Mouse (Mus musculus) ovary, adult 18-20 months (tissue): ENCODE measurements at regions not wholly inside any gene's neighbourhood (a gene's known extent, or its start where the extent isn't known, plus 50 kb on each side); places are given as distances from the start of the nearest gene placed in this dataset.
A peak's percentile ranks its signal among the peaks of the same experiment; 100 is the strongest.

Experiments used
- DNase-seq: peaks from one replicate; pipeline ENCODE4 v3.0.0; 2022; ENCODE audit warnings: low spot score, mixed read lengths

- no peak for DNase-seq
These were observed 156.6 kb upstream of the Slc24a2 start for GRCm38 (mm10) chr4:87386835-87387234.

DNA sequence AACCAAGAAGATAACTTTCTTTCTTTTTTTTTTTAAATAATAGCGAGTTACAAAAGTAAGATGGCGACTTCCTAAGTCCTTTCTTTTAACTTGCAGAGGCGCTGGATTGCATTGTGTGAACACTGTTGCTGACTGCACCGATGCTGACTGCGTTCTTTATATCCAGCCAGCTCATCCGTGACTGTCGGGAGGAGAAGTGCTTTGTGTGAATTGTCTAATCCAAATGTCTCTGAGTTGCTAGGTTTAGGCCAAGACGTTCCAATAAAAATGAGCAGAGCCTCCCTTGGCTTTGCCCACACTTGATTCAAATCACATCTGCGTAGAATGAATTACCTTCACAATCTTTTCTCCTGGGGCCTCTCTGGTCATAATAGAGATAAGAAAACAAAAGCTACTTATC is 156.0 kb upstream of the Slc24a2 start:
- DNase-seq, result no peak

GRCm38 (mm10) chr4:87385221-87385739 is 155.0 kb upstream of the Slc24a2 start:
- no peak for DNase-seq

- DNase-seq, result no peak
These were observed 154.3 kb upstream of the Slc24a2 start for GRCm38 (mm10) chr4:87384469-87385044.

- no peak for DNase-seq
These were observed 150.4 kb upstream of the Slc24a2 start for GRCm38 (mm10) chr4:87380716-87381115.

- DNase-seq, result no peak
These were observed 149.4 kb upstream of the Slc24a2 start for GRCm38 (mm10) chr4:87379516-87380173.

- no peak for DNase-seq
These were observed 141.7 kb upstream of the Slc24a2 start for GRCm38 (mm10) chr4:87371960-87372359.

DNA sequence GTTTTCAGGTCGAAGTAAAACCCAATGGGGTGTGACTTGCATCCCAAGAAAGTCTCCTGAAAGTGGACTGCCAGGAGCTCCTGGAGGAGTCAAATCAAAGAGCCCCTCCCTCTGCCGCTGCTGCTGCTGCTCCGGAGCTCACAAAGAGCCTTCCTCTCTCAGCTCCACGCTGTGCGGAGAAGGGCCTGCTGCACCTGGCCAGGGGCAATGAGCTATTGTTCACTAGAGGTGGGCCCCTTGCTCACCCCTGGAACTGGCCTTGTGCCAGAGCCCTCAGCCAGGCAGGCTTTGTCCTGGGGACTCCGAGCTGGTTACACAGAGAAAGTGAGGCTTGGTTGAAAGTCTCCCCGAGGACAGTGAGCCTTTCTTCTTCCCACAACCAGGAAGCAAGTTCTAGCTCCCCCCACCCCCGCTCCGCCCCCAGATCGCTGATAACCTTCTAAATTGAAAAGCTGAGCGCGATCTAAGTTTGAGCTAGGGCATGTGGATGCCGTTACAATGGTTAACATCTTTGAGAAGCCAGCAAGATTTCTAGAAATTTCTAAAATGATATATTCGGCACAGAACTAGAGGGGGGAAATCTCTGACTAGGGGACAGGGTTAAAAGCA is 139.5 kb upstream of the Slc24a2 start:
- DNase-seq, result no peak

- no peak for DNase-seq
These were observed 138.3 kb upstream of the Slc24a2 start for GRCm38 (mm10) chr4:87368413-87369160.

DNA sequence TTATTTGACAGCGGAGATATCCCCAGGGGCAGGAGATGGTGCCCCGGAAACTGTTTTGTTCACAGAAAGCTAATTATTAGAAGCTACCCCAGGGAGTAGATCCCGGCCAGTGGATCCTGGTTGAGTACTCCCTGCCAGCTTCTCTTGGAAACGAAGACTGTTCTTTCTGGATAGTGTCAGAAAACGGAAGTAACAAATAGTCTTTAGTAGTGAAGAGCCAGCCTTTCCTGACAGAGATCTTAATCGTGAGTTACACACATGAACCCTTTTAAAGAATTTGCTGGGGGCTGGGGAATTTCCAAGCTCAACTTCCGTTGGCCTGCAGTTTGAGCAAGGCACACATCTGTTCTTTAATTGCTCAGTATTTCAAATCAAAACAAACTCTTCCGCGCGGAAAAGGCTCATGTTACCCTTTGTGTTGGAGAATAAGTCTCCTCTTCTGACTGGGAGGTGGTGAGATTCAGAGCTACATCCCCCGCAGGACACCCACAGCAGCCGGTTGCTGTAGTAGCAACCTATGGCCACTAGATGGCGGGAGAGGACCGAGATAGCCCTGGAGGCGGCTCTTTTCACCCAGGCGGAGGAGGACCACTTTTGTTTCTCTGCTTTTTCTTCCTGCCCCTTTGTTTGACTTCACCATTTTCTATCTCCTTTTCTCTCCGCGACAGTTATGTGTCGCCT is 137.6 kb upstream of the Slc24a2 start:
- peak; percentile 66 for DNase-seq

DNA sequence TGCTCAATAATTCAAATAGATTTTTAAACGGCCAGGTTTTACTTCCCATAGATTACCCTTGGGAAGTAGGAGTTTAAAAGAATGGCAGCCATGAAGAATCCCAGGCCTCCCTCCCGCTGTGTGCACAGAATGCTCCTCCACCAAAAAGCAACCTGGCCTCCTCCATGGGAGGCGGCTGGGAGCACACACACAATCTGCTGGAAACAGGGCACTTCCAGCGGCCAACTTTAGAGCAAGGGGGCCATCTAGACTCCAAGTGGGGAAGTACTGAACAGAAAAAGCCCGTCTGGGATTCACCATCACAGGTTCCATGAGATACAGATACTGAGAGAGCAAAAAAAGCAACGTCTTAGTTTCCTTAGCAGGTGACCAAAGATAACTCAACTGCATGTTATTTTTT is 131.9 kb upstream of the Slc24a2 start:
- DNase-seq, result no peak

DNA sequence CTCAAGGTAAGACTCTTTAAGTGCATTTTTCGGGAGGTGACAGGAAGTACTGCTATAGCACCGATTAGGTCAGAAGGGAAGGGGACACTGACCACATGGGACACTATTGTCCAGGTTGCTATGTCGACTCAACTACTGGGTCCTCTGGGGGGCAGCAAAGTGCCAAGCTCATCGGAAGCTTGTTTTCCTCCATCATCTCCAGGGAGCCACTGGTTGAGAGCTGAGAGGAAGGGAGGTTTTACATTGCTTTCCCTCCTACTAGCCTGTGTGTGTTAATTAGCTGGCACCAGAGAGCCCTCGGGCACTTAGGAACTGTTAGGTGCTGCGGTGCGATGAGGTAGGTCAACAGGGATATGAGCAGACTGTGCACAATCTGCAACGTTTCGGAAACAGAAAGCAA is 129.2 kb upstream of the Slc24a2 start:
- DNase-seq, result peak; percentile 14

DNA sequence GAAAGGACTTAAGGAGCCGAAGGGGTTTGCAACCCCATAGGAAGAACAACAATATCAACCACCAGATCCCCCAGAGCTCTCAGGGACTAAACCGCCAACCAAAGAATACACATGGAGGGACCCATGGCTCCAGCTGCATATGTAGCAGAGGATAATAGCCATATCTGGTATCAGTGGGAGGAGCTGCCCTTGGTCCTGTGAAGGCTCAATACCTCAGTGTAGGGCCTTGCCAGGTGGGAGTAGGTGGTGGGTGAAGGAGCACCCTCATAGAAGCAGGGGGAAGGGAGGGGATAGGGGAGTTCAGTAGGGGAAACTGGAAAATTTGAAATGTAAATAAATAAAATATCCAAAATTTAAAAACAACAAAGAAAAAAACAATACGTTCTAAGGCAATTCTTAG is 128.7 kb upstream of the Slc24a2 start:
- DNase-seq, result no peak

DNA sequence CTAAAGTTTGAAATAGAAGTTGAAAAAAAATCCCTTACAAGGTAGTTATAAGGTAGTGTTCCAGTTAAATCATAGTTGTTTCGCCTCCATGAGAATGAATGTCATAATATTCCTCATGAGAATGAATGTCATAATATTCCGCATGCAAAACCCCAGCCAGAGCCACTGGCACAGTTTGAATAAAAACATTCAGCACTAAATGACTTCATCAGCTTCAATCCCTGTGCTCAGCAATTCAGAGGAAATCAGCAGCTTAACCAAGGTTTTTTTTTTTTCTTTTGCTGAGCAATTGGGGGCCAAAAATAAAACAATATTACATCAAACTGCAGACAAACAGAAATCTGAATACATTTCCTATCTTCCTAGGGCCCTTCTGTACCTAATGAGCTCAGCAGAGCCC is 102.7 kb upstream of the Slc24a2 start:
- no peak for DNase-seq

- no peak for DNase-seq
These were observed 98.9 kb upstream of the Slc24a2 start for GRCm38 (mm10) chr4:87329136-87329535.

GRCm38 (mm10) chr4:87321726-87322349 is 91.6 kb upstream of the Slc24a2 start:
- DNase-seq, result no peak

DNA sequence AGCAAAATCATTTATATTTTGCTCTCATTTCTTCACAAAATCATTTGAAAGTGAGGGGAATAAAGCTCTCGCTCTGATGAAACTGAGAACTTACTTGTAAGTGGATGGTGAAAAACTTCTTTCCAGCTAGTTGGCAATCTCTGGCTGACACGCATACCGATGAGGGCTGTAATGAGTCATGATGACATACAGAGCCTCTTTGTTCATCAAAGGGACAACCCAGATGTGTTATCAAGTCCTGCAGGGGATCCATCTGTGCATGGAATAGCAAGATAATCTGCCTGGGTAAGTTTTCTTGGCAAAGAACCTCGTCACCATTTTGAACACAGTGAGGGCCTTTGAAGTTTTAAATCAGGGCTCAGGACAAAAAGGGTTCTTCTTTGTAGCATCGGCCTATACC is 67.9 kb upstream of the Slc24a2 start:
- DNase-seq, result no peak

- DNase-seq, result no peak
These were observed 64.3 kb upstream of the Slc24a2 start for GRCm38 (mm10) chr4:87294538-87294937.
